Mouse (Mus musculus) hematopoietic multipotent progenitor cell, adult 10-12 weeks (in vitro differentiated cells): Measurements from ENCODE around the gene Dpep1. TPM values are rescaled to one million over a fixed set of nuclear protein-coding genes. Genes with fewer than 3 reads are reported as not detected.

ENCODE experiments used
- polyA plus RNA-seq: library from polyadenylated mRNA; stranded (reverse); fragments of >175 nt; gene quantifications from 2 replicates; pipeline ENCODE4 v1.2.3, GENCODE M21; 2012; ENCODE audit warnings: low replicate concordance

Gene Dpep1
- not detected in 2 replicates for polyA plus RNA-seq

GRCm38 (mm10) chr8:123185566-123186409, at the start of gene Dpep1:
Dpep1 (plus strand) TSS chr8:123186242.

DNA sequence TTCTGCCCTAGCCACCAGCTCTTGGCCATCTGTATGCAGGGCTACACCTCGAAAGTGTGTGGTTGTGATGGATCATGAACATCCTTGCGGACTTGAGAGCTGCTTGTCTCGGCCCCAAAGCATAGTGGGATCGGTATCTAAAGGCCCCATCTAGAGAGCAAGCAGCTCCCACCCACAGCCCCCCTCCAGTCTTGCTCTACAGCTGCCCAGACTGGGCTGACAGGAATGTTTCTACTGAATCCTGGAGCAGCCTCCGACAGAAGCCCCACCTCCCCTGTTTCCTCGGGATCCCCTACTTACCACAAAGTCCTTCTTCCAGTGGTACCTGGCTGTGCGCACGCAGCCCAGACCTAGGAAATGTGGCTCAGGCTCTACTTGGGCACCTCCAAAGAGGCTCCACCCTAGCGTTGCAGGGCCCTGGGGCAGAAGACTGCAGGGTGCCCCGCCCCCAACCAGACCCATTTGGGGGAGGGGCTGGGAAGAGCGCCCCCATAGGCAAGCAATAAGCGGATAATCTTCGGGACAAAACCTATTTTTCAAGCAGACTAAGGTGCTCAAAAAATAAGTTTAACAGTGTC, 28.1 kb upstream of the Dpep1 start, which contains the start of gene Sult5a1:
TSS of gene Sult5a1 (minus strand) at position 428 of the 578 bp plus-strand sequence.

DNA sequence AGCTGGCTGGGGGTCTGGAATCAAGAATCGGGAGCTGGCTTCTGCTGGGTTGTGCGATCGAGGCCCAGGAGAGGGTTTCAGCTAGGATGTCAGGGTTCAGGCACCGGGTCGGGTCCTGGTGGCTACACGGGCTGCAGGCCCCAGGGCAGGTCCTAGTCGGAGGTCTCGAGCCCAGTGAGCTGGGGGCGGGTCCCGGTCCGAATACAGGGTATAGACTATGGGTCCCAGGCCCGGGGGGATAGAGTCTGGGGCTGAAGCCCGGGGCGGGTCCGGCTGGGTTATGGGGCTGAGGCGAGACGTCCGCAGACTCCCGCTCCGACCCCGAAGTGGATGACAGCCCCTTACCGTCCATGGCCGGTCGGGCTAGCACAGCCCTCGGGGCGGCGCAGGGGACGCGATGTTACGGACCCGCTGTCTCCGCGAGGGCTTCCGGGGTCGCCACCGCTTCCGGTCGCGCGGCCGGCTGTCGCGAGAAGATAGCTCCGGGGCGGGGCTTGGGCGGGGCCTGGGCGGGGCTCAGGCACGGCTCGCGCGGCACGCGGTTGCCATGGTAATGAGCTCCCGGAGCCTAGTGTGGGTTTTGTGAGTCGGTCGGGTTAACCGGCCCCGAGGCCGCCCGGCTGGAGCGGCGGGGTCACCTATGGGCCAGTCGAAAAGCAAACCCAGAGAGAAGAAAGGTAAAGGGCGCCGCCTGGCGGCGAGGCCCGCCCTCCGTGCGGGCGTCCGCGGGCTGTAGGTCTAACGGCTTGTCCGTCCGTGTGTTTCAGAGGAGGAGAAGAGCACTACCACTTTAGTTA, 26.5 kb downstream of the Dpep1 start, which contains the start of the genes Chmp1a and Spata33:
TSS of gene Chmp1a (minus strand) at position 443 of the 797 bp plus-strand sequence.
TSS of gene Spata33 (plus strand) at position 512 of the 797 bp plus-strand sequence.

DNA sequence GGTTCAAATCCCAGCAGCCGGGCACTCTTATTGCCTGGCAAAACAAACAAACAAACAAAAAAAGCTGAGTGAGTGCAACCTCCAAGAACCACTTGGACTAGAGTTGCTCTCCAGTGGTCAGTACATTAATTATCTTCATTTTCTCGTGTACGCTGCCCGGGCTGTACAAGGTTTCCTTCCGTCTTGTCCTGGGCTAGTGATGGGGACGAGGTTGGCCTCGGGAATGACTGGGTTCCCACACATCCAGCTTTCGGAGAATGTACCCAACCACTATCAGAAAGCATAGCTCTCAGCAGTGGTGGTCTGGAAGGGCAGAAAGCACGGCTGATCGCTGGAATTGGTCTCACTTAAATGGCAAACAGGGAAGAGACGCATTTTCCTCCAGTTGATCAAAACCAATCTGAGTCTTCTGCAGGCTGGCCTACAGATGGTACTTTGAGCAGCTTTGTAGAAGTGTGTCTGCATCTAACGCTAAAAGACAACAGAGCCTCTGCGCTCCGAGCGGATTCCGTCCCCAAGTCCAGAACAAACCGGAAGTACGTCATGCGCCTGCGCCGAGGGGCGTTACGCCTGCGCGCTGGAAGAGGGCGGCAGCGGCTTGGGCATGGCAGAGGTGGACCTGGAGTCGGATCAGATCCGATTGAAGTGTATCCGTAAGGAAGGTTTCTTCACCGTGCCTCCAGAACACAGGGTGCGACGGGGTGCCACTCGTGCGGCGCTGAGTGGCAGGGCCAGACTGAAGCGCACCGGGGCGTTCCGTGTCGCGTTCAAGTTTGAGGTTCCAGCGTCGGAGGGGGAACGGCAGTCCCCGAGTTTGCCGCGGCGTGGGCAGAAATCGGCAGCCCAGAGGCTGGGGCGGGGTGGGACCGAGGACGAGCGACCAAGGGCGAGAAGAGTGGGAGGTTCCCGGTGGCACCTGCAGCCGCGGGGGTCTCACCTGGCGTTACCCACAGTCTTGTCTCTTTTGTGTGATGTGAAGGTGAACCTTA, 38.5 kb downstream of the Dpep1 start, which contains the start of gene Cdk10:
TSS of gene Cdk10 (plus strand) at position 565 of the 989 bp plus-strand sequence.

GRCm38 (mm10) chr8:123235520-123236497, 49.8 kb downstream of the Dpep1 start, which contains the start of gene Spata2l:
Spata2l (minus strand) TSS chr8:123236233.

Other genes with a start within 250 kb of the Dpep1 start
- gene Ankrd11, start 144.0 kb upstream of the Dpep1 start, polyA plus RNA-seq = 140 and 285 TPM in 2 replicates
- gene Spg7, start 123.3 kb upstream of the Dpep1 start, polyA plus RNA-seq = 42.2 and 42.8 TPM in 2 replicates
- gene Rpl13, start 83.9 kb upstream of the Dpep1 start, polyA plus RNA-seq = 3,132 and 3,903 TPM in 2 replicates
- gene Cpne7, start 68.9 kb upstream of the Dpep1 start, polyA plus RNA-seq = 1.2 and 4.3 TPM in 2 replicates
- not detected in 2 replicates for gene Sult5a1, start 27.9 kb upstream of the Dpep1 start, polyA plus RNA-seq
- 23.5 and 38.8 TPM in 2 replicates for gene Chmp1a, start 26.5 kb downstream of the Dpep1 start, polyA plus RNA-seq
- 0.11 TPM in 1 of 2 replicates, not detected in the other for gene Spata33, start 26.6 kb downstream of the Dpep1 start, polyA plus RNA-seq
- 66.1 and 110 TPM in 2 replicates for gene Cdk10, start 38.6 kb downstream of the Dpep1 start, polyA plus RNA-seq
- gene Spata2l, start 50.0 kb downstream of the Dpep1 start, polyA plus RNA-seq = 11.9 and 12.8 TPM in 2 replicates
- gene Zfp276, start 68.0 kb downstream of the Dpep1 start, polyA plus RNA-seq = 19.5 and 32.7 TPM in 2 replicates
- gene Vps9d1, start 68.1 kb downstream of the Dpep1 start, polyA plus RNA-seq = 136 and 348 TPM in 2 replicates
- gene Fanca, start 132.3 kb downstream of the Dpep1 start, polyA plus RNA-seq = 7.0 and 16.7 TPM in 2 replicates
- 0.24 and 0.85 TPM in 2 replicates for gene Spire2, start 146.5 kb downstream of the Dpep1 start, polyA plus RNA-seq
- gene Tcf25, start 187.5 kb downstream of the Dpep1 start, polyA plus RNA-seq = 117 and 146 TPM in 2 replicates
- gene Mc1r, start 220.9 kb downstream of the Dpep1 start, polyA plus RNA-seq = not detected in 2 replicates
- gene Tubb3, start 225.2 kb downstream of the Dpep1 start, polyA plus RNA-seq = 0.62 TPM in 2 replicates
- 1.7 and 8.4 TPM in 2 replicates for gene Def8, start 237.3 kb downstream of the Dpep1 start, polyA plus RNA-seq